Mouse (Mus musculus): ENCODE results near the gene Tmem248.

- no peak for TF ChIP-seq CTCF (IDR thresholded peaks at IDR 0.05; ENCODE audit: low read depth, low read length)
- TF ChIP-seq POLR2A (IDR thresholded peaks at IDR 0.05; ENCODE audit: borderline replicate concordance, low read depth, low read length): no peak
These were observed 52.1 kb downstream of the Tmem248 start for GRCm38 (mm10) chr5:130268976-130269375.
